Mouse (Mus musculus) brain, embryonic 14.5 days (tissue): Measurements from ENCODE around the gene Selenoh.

Experiments used
- CTCF ChIP-seq: fragments of 200-500 bp; IDR thresholded peaks from 2 replicates; pipeline ENCODE4 v1.5.1; 2012; ENCODE audit warnings: inconsistent platforms, mild to moderate bottlenecking, moderate library complexity, borderline replicate concordance; ENCODE audit not compliant: insufficient read depth, insufficient read length; ENCODE audit errors: extremely low read depth
- POLR2A ChIP-seq: fragments of 200-500 bp; IDR thresholded peaks from 2 replicates; pipeline ENCODE4 v1.6.1; 2012; ENCODE audit warnings: mild to moderate bottlenecking, inconsistent platforms, borderline replicate concordance; ENCODE audit not compliant: poor library complexity, insufficient read depth, insufficient read length, severe bottlenecking; ENCODE audit errors: extremely low read depth

DNA sequence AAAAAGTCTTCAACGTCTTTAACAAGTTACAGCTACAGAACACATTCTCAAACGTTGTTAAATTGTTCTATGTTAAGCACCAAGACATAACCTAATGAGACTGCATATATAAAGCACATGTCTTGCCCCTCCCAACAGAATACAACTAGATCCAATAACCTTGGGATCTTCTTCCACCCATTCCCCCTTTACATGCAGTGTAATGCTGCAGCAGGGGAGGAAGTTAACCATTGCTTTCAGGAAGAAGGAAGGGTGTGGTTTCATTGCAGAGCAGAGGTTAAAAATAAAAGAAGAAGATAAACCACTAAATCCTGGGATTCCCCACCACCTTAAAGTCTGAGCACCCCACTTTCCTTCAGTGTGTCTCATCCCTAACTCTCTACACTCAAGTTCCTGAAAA, 47.9 kb downstream of the Selenoh start:
- TF ChIP-seq POLR2A (no peak), CTCF (no peak)
